Mouse (Mus musculus) embryonic facial prominence, embryonic 14.5 days (tissue): ENCODE data around the gene Csde1. TPM values are rescaled to one million over a fixed set of nuclear protein-coding genes. Genes with fewer than 3 reads are reported as not detected.

Experiments used
- ATAC-seq: fragments of 200-750 bp; cut with Nextera tagmentation; 2 replicates; pipeline ENCODE4 v1.8.0; 2017; ENCODE audit warnings: low read depth, moderate number of reproducible peaks, moderate TSS enrichment
- DNase-seq: peaks from one replicate; pipeline ENCODE4 v3.0.0-alpha.2; 2015; ENCODE audit warnings: low spot score
- H3K27ac ChIP-seq: fragments of 300-500 bp; sonication (generic); replicated peaks from 2 replicates; pipeline ENCODE4 v1.5.1; 2014; ENCODE audit warnings: low read depth, mild to moderate bottlenecking, low read length, moderate library complexity
- H3K27me3 ChIP-seq: fragments of 300-500 bp; sonication (generic); replicated peaks from 2 replicates; pipeline ENCODE4 v1.6.1; 2014; ENCODE audit warnings: low read length; ENCODE audit not compliant: control insufficient read depth, insufficient read depth
- H3K36me3 ChIP-seq: fragments of 300-500 bp; sonication (generic); 2 replicates; pipeline ENCODE4 v1.6.1; 2014; ENCODE audit warnings: low read length, mixed read lengths; ENCODE audit not compliant: control insufficient read depth, insufficient read depth
- H3K4me1 ChIP-seq: fragments of 300-500 bp; sonication (generic); 2 replicates; pipeline ENCODE4 v1.6.1; 2014; ENCODE audit warnings: antibody characterized with exemption, low read length; ENCODE audit not compliant: control insufficient read depth, insufficient read depth
- H3K4me2 ChIP-seq: fragments of 300-500 bp; sonication (generic); 2 replicates; pipeline ENCODE4 v1.6.1; 2014; ENCODE audit warnings: low read depth, mild to moderate bottlenecking, low read length, moderate library complexity, mixed read lengths
- H3K4me3 ChIP-seq: fragments of 300-500 bp; sonication (generic); 2 replicates; pipeline ENCODE4 v1.5.1; 2014; ENCODE audit warnings: low read depth, mild to moderate bottlenecking, low read length
- H3K9ac ChIP-seq: fragments of 300-500 bp; sonication (generic); 2 replicates; pipeline ENCODE4 v1.6.1; 2014; ENCODE audit warnings: low read depth, mild to moderate bottlenecking, low read length, moderate library complexity, mixed read lengths
- H3K9me3 ChIP-seq: fragments of 300-500 bp; sonication (generic); 2 replicates; pipeline ENCODE4 v1.6.1; 2016; ENCODE audit warnings: low read length; ENCODE audit not compliant: control insufficient read depth
- WGBS: fragments of 180-500 bp; shearing (Covaris S2); extraction: QIAGEN DNeasy Blood & Tissue Kit; methylation state at CpG from one replicate; pipeline ENCODE4 v1.1.7; 2014; 5-methylcytosine and 5-hydroxymethylcytosine counted together
- polyA plus RNA-seq: library from polyadenylated mRNA; unstranded; fragments of >200 nt; fragmentation: Nextera tagmentation; extraction: Ambion mirVana; gene quantifications from 2 replicates; pipeline ENCODE4 v1.2.1, GENCODE M21; 2014

Csde1 gene
- polyA plus RNA-seq, 1 experiment from 2014 or later, result 335 TPM

DNA sequence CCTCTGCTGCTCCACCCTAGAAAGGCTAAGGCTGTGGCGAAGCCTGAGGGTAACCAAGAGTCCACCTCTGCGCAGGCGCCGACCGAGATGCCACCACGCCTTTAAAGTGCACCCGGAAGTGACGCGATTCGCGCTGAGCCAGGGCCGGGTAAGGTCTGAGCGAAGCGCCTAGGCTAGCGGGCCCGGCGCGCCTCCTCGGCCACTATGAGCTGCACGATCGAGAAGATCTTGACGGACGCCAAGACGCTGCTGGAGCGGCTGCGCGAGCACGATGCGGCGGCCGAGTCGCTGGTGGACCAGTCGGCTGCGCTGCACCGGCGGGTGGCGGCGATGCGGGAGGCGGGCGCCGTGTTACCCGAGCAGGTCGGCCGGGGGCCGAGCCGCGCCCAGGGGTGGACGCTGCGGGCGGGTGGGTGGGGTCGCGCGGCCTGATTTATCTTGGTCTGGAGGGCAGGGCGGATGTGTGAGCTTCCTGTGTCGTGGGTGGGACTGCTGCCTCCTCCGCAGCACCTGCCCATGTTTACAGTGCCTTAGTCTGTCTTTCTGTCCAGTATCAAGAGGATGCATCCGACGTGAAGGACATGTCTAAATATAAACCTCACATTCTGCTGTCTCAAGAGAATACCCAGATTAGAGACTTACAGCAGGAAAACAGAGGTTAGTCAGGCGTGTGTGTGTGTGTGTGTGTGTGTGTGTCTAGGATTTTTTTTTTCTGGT lies 24.5 kb upstream of the Csde1 start, which contains the start of gene Sike1:
TSS of gene Sike1 (plus strand) at position 104 of the 717 bp plus-strand sequence.
- H3K27me3 ChIP-seq, result no peaks in the 10 kb centered on the region
- H3K4me3 ChIP-seq, result peak within 1 kb of the TSS; percentile 75
- peaks cover 10% of the 10 kb centered on the region for H3K4me1 ChIP-seq
- peak within 1 kb of the TSS; percentile 92 for H3K27ac ChIP-seq
- WGBS, result under 1% methylated on average over 33 of the region's 60 CpGs
- peak; percentile 99 for ATAC-seq
- H3K9ac ChIP-seq, result peak within 1 kb of the TSS; percentile 84
- H3K36me3 ChIP-seq, result peaks cover 25% of the 10 kb centered on the region
- peak within 1 kb of the TSS; percentile 64 for H3K4me2 ChIP-seq
- peak; percentile 95 for DNase-seq
- 0 out of 2 replicates have a peak, but pooled peaks cover 5% of the 10 kb centered on the region for H3K9me3 ChIP-seq

DNA sequence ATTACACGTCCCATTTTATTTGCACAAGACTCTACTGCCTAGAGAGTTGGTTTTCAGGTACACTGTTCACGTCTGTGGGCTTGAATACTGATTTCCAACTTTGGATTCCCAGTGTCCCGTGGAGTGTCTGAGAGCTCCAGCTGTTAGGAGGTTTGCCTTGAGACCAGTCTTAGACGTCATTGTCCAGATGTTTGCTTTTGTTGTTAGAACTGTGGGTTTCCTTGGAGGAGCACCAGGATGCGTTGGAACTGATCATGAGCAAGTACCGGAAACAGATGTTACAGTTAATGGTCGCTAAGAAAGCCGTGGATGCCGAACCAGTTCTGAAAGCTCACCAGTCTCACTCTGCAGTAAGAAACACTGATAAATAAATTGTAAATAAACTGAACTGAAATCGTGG lies 23.2 kb upstream of the Csde1 start:
- Histone ChIP-seq H3K4me1 (peaks cover 10% of the 10 kb centered on the region), H3K9ac (no peak overlapping the region), H3K27ac (no peak overlapping the region), H3K4me3 (no peak overlapping the region), H3K9me3 (0 out of 2 replicates have a peak, but pooled peaks cover 5% of the 10 kb centered on the region), H3K36me3 (peaks cover 36% of the 10 kb centered on the region), H3K27me3 (no peaks in the 10 kb centered on the region), H3K4me2 (no peak overlapping the region)
- ATAC-seq, result no peak
- 63% methylated on average over 10 of the region's 10 CpGs for WGBS
- peak; percentile 36 for DNase-seq

DNA sequence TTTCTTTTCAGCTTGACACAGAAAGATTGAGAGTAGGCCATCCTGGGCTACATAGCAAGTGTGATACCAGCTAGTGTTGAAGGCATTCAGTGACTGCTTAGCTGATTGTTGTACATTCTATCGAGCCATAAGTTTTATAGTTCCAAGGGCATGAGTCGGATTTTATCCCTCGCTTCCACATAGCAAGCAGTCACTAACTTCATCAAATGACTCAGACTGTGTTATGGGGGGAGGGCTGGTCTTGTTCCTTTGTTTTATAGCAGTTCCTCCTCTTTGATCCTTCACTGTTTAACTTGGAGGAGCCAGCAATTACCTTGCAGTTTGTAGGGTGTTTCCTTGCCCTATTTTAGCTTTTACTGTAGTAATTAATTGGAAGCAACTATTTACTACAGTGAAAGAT lies 22.6 kb upstream of the Csde1 start:
- Histone ChIP-seq H3K9me3 (0 out of 2 replicates have a peak, but pooled peaks cover 5% of the 10 kb centered on the region), H3K36me3 (peaks cover 41% of the 10 kb centered on the region), H3K9ac (no peak overlapping the region), H3K27me3 (no peaks in the 10 kb centered on the region), H3K4me1 (peaks cover 10% of the 10 kb centered on the region), H3K27ac (no peak overlapping the region), H3K4me2 (no peak overlapping the region), H3K4me3 (no peak overlapping the region)
- 93% methylated on average over 3 of the region's 3 CpGs for WGBS
- no peak for DNase-seq
- no peak for ATAC-seq

DNA sequence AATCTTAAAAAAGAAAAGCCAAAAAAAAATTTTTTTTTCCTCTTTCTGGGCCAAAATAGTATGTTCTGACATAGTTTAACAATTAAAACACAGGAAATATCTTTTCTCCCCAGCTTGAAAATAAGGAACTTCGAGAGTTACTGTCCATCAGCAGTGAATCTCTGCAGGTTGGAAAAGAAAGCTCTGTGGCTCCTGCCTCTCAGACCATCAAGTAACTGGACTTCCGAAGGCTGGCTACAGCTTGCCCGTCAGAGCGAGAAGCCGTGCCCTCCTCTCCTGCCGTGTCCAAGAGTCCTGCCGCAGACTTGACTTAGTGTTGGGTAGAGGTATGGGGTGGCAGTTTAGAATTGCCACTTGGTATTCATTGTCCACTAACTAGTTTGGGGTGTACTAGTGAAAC lies 18.6 kb upstream of the Csde1 start:
- Histone ChIP-seq H3K4me1 (peaks cover 2% of the 10 kb centered on the region), H3K36me3 (peaks cover 69% of the 10 kb centered on the region), H3K27me3 (no peaks in the 10 kb centered on the region), H3K9ac (no peak overlapping the region), H3K4me2 (no peak overlapping the region), H3K27ac (no peak overlapping the region), H3K9me3 (0 out of 2 replicates have a peak, but pooled peaks cover 5% of the 10 kb centered on the region), H3K4me3 (no peak overlapping the region)
- WGBS, result 94% methylated on average over 7 of the region's 7 CpGs
- ATAC-seq (no peak), DNase-seq (no peak)

DNA sequence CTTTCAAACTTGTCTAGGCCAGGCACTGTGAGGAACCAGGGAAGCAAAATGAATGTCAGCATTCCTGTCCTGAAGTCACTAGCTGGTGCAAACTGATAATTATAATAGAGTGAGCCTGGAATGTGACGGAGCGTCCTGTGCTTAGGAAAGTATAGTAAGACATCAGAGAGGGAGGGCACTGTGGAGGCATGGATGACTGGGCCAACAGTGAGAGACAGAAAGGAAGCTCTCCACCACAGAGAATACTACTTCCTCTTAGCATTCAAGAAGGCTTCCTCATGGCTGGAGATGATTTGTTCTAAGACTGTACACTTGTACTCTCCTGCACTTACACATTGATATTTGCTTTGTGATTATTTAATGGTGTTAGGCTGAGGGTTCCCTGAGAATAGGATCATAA lies 2.9 kb upstream of the Csde1 start:
- DNase-seq (no peak), ATAC-seq (no peak)
- no peaks in the 10 kb centered on the region for H3K9me3 ChIP-seq
- no peak overlapping the region for H3K4me2 ChIP-seq
- no peak overlapping the region for H3K9ac ChIP-seq
- peaks cover 8% of the 10 kb centered on the region for H3K4me1 ChIP-seq
- WGBS, result 60% methylated on average over 2 of the region's 2 CpGs
- no peak overlapping the region for H3K27ac ChIP-seq
- H3K27me3 ChIP-seq, result no peaks in the 10 kb centered on the region
- H3K4me3 ChIP-seq, result no peak overlapping the region
- H3K36me3 ChIP-seq, result no peaks in the 10 kb centered on the region

DNA sequence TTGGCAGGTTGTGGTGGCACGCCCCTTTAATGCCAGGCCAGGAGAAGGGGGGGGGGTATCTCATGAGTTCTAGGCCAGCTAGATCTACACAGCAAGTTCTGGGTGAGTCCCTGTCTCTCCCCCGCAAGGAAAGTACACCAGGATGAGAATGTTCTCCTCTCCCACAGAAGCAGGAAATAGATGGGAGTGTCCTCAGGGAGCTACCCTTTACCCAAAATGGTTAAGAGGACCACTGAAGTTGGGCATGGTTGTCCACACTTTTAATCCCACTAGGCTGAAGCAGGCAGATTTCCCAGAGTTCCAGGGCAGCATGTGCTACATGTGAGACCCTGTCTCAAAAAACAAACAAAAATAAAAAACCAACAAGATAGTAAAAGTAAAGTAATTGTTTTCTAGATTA lies 764 bp upstream of the Csde1 start:
- ATAC-seq (no peak), DNase-seq (no peak)
- H3K9ac ChIP-seq, result no peak overlapping the region
- H3K27me3 ChIP-seq, result no peaks in the 10 kb centered on the region
- peaks cover 11% of the 10 kb centered on the region for H3K4me1 ChIP-seq
- H3K27ac ChIP-seq, result peak overlapping the region; percentile 98; the same call in 1 of the 2 replicates
- no peaks in the 10 kb centered on the region for H3K9me3 ChIP-seq
- WGBS, result 93% methylated on average over 2 of the region's 2 CpGs
- H3K4me2 ChIP-seq, result peak overlapping the region; percentile 81
- peak overlapping the region; percentile 94; the same call in 1 of the 2 replicates for H3K4me3 ChIP-seq
- H3K36me3 ChIP-seq, result no peaks in the 10 kb centered on the region

DNA sequence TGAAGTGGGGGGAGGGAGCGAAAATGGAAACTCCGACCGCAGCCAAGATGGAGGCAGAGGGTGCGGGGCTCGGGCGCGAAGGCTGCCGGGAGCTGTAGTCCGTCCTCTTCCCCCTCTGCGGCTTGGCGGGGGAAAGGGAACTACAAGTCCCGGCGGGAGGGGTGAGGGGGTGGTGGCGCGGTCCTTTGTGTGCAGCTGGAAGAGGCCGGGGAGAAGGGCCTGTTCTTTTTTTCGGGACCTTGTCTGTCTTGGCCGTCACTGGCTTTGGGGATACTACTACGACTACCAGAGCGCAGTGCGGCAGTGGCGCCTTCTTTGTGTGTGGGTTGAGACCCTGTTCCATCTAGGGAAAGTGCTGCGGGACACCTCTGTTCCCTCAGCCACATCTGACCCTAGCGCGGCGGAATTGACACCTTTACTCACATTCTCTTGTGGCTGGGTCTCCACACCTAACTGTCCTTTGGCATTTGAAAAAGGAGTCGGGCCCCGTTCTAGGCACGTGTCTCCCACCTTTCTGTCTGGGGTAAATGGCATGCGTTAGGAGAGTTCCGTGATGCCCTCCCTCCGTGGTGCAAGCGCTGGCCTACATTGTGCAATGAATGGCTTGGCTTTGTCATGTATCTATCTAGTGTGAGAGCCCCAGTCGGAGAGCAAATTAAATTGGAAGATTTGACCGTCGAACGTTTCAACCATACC lies 865 bp downstream of the Csde1 start:
- H3K36me3 ChIP-seq, result no peaks in the 10 kb centered on the region
- peak; percentile 97 for DNase-seq
- H3K27ac ChIP-seq, result peak overlapping the region; percentile 98
- H3K9ac ChIP-seq, result peak overlapping the region; percentile 99
- under 1% methylated on average over 24 of the region's 37 CpGs for WGBS
- H3K27me3 ChIP-seq, result no peaks in the 10 kb centered on the region
- peak; percentile 95 for ATAC-seq
- no peaks in the 10 kb centered on the region for H3K9me3 ChIP-seq
- H3K4me3 ChIP-seq, result peak overlapping the region; percentile 94
- peaks cover 11% of the 10 kb centered on the region for H3K4me1 ChIP-seq
- peak overlapping the region; percentile 81 for H3K4me2 ChIP-seq

DNA sequence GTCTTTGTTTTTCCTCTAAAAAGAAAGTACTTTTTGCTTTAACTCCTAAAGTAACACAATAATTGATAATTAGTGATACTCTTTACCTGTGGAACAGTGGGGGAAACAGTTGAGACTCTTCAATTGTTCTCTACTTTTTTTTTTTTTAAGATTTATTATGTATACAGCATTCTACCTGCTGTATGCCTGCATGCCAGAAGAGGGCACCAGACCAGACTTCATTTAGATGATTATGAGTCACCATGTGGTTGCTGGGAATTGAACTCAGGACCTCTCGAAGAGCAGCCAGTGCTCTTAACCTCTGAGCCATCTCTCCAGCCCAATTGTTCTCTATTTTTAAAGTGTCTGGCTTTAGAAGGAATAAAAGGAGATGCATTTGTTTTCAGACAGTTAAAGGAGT lies 5.9 kb downstream of the Csde1 start:
- H3K9ac ChIP-seq, result no peak overlapping the region
- ATAC-seq, result no peak
- H3K36me3 ChIP-seq, result peaks cover 39% of the 10 kb centered on the region
- no peaks in the 10 kb centered on the region for H3K9me3 ChIP-seq
- H3K27me3 ChIP-seq, result no peaks in the 10 kb centered on the region
- no peak overlapping the region for H3K27ac ChIP-seq
- no peak for DNase-seq
- WGBS, result 81% methylated on average over 1 of the region's 1 CpGs
- no peak overlapping the region for H3K4me2 ChIP-seq
- no peak overlapping the region for H3K4me3 ChIP-seq
- H3K4me1 ChIP-seq, result peaks cover 11% of the 10 kb centered on the region
